Mouse (Mus musculus): ENCODE measurements around the gene Rab8b.
"Not testable (repeated sequence)": the region's sequence is repeated elsewhere in the genome, so short reads cannot be mapped to it uniquely, and the experiment has no call there.

GRCm38 (mm10) chr9:66805951-66806350 is 113.5 kb downstream of the Rab8b start:
- not testable (repeated sequence) for TF ChIP-seq CTCF (IDR thresholded peaks at IDR 0.05; ENCODE audit: low read depth, low read length); POLR2AphosphoS5 (IDR thresholded peaks at IDR 0.05; ENCODE audit: insufficient replicate concordance, low read depth, low read length); TAL1 (conservative IDR thresholded peaks at IDR 0.05; ENCODE audit: low read depth, low read length); GATA2 (IDR thresholded peaks at IDR 0.05; ENCODE audit: borderline replicate concordance, low read depth, low read length); GATA1 (IDR thresholded peaks at IDR 0.05; ENCODE audit: borderline replicate concordance, low read length)

All from G1E (cell line).